Mouse (Mus musculus) midbrain, embryonic 10.5 days (tissue): ENCODE measurements around the gene Zfp410. TPM values are rescaled to one million over a fixed set of nuclear protein-coding genes. Genes with fewer than 3 reads are reported as not detected.

Experiments
- DNase-seq: peaks from one replicate; pipeline ENCODE4 v3.0.0-alpha.2; 2017; ENCODE audit warnings: low spot score
- H3K27ac ChIP-seq: fragments of 300-500 bp; sonication (generic); replicated peaks from 2 replicates; pipeline ENCODE4 v1.5.1; 2016; ENCODE audit warnings: mild to moderate bottlenecking
- H3K27me3 ChIP-seq: fragments of 300-500 bp; sonication (generic); 2 replicates; pipeline ENCODE4 v1.6.1; 2016; ENCODE audit warnings: low read depth, mild to moderate bottlenecking; ENCODE audit not compliant: poor library complexity, severe bottlenecking
- H3K36me3 ChIP-seq: fragments of 300-500 bp; sonication (generic); 2 replicates; pipeline ENCODE4 v1.6.1; 2016; ENCODE audit warnings: mild to moderate bottlenecking, moderate library complexity
- H3K4me1 ChIP-seq: fragments of 300-500 bp; sonication (generic); 2 replicates; pipeline ENCODE4 v1.6.1; 2016
- H3K4me3 ChIP-seq: fragments of 300-500 bp; sonication (generic); 2 replicates; pipeline ENCODE4 v1.5.1; 2016; ENCODE audit warnings: mild to moderate bottlenecking, moderate library complexity
- H3K9me3 ChIP-seq: fragments of 300-500 bp; sonication (generic); replicated peaks from 2 replicates; pipeline ENCODE4 v1.6.1; 2016; ENCODE audit warnings: mild to moderate bottlenecking
- WGBS: fragments of 180-500 bp; shearing (Covaris S2); methylation state at CpG from one replicate; pipeline ENCODE4 v1.1.7; 2016; 5-methylcytosine and 5-hydroxymethylcytosine counted together
- polyA plus RNA-seq: library from polyadenylated mRNA; unstranded; fragments of >200 nt; fragmentation: Nextera tagmentation; extraction: Ambion mirVana; gene quantifications from 2 replicates; pipeline ENCODE4 v1.2.1, GENCODE M21; 2016

The Zfp410 gene
- polyA plus RNA-seq: 119 and 130 TPM in 2 replicates

DNA sequence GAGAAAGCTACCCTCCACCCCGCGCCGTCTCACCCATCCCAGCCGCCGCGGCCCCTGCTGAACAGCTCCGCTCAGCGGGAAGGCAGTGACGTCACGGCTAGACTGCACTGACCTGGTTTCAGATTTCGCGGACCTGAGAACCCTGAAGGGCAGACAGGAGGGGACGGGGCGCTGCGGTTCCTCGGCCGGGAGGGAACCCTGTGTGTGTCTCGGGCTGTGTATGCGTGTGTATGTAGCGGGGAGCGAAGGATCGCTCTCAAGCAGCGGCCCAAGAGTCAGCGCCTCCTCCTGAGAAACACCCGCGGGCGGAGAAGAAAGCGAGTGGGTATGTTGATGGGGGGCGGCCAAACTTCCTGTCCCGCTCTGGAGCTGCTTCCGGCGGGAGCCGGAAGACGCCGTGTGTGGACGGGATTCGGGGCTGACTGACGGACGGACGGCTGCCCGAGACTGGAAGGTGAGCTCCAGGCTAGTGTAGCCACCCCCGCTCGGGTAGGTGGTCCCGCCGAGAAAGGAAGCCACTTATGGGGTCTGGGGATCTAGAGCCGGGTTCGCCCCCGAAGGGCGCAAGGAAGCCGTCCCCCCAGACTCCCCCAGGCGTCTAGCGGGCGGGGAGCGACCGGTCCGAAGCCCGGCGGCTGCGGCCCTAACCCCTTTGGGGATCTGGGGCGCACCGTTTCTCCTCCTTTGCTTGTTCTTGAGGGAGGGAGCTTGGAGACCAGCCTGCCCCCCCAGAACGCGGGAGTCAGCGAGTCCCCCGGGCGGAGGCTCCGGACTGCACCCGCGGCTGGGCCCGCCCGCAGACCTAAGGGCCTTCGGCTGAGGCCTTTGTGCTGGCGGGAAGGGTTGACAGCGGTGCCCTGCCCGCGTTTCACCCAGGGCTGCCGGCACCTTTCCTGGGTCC is at the start of gene Zfp410:
Zfp410 (plus strand) TSS at position 132 of the 901 bp plus-strand sequence.
- H3K4me3 ChIP-seq: peak within 1 kb of the TSS; percentile 99
- H3K27ac ChIP-seq: peak within 1 kb of the TSS; percentile 95
- H3K27me3 ChIP-seq: no peaks in the 10 kb centered on the region
- under 1% methylated on average over 77 of the region's 77 CpGs for WGBS
- DNase-seq: peak; percentile 91
- H3K4me1 ChIP-seq: peaks cover 30% of the 10 kb centered on the region
- H3K36me3 ChIP-seq: 0 out of 2 replicates have a peak, but pooled peaks cover 4% of the 10 kb centered on the region
- no peaks in the 10 kb centered on the region for H3K9me3 ChIP-seq

DNA sequence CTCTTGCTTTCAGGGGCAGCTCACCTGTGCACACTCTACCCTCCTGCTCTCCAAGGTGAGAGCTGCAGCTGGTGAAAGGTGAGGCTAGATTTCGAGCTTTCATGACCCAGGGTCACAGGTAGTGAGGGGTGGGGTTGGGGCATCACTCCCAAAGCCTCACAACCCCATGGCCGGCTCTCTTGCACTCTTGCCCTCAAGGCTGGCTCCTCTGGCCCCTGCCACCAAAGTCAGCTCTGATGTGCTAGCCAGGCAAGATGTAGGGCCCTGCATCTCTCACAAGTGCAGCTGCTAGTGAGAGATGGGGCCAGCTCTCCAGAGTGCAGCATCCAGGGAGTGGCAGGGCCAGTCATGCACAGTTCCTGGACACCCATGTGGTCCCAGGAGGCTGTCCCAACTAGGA is 49.4 kb upstream of the Zfp410 start:
- Histone ChIP-seq H3K27me3 (no peaks in the 10 kb centered on the region), H3K4me3 (no peak overlapping the region), H3K27ac (no peak overlapping the region), H3K9me3 (no peaks in the 10 kb centered on the region), H3K36me3 (no peaks in the 10 kb centered on the region), H3K4me1 (no peaks in the 10 kb centered on the region)
- DNase-seq: no peak
- WGBS: 71% methylated on average over 2 of the region's 2 CpGs

DNA sequence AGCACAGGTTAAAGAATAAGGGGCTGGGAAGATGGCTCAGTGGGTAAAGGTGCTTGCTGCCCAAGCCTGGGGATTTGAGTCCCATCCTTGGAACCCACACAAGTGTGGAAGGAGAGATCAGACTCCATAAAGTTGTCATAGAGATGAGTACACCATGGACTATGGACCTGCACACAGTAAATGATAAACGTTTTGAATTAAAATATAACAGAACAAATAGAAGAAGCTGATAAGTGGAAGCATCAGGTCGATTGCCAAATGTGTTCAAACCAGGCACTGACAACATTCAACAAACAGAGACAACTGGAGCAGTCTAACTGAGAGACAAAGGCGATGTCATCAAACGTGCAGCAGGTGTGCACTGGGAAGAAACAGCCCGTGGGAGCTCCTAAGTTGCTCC is 43.3 kb upstream of the Zfp410 start:
- Histone ChIP-seq H3K27ac (no peak overlapping the region), H3K4me3 (no peak overlapping the region), H3K27me3 (no peaks in the 10 kb centered on the region), H3K36me3 (no peaks in the 10 kb centered on the region), H3K4me1 (peaks cover 13% of the 10 kb centered on the region), H3K9me3 (no peaks in the 10 kb centered on the region)
- DNase-seq: no peak
- WGBS: 82% methylated on average over 5 of the region's 5 CpGs

DNA sequence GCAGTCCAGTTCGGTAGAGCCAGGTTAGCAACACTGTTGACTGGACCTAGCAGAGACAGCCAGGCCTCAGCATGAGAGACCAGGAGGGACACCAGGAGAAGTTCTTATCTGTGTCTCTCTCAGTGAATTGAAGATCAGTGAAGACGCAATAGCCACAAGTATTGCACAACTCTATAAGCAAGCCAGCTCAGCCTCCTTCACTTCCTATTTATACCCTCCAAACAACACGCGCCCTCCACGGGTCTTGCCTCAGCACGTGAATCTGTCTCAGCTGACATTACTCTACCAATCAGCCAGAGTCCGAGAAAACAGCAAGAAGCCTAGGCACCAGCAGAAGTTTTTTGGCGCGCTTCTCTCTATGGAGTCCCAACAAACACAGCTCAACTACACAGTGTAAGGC is 41.4 kb upstream of the Zfp410 start:
- H3K27ac ChIP-seq: no peak overlapping the region
- WGBS: 93% methylated on average over 9 of the region's 9 CpGs
- peaks cover 14% of the 10 kb centered on the region for H3K4me1 ChIP-seq

DNA sequence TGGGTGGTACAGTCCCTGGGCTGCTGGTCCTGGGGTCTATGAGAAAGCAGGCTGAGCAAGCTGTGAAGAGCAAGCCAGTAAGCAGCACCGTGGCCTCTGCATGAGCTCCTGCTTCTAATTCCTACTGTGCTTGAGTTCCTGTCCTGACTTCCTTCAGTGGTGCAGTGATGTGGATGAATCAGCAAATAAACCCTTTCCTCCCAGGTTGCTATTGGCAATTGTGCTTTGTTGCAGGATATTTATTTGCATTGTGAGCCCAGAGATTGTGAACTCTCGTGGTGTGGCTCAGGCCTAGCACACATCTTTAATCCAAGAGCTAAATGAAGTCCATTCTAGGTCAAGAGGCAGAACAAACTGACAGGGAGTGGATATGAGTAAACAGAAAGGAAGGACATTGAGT is 40.4 kb upstream of the Zfp410 start:
- WGBS: 85% methylated on average over 2 of the region's 2 CpGs
- peaks cover 14% of the 10 kb centered on the region for H3K4me1 ChIP-seq
- no peak for DNase-seq
- no peak overlapping the region for H3K4me3 ChIP-seq
- no peaks in the 10 kb centered on the region for H3K36me3 ChIP-seq
- H3K27ac ChIP-seq: no peak overlapping the region
- H3K27me3 ChIP-seq: no peaks in the 10 kb centered on the region
- H3K9me3 ChIP-seq: no peaks in the 10 kb centered on the region

More for the DNA sequence above, 41.4 kb upstream of the Zfp410 start:
- no peaks in the 10 kb centered on the region for H3K27me3 ChIP-seq
- H3K36me3 ChIP-seq: no peaks in the 10 kb centered on the region
- no peaks in the 10 kb centered on the region for H3K9me3 ChIP-seq
- DNase-seq: no peak
- H3K4me3 ChIP-seq: no peak overlapping the region

DNA sequence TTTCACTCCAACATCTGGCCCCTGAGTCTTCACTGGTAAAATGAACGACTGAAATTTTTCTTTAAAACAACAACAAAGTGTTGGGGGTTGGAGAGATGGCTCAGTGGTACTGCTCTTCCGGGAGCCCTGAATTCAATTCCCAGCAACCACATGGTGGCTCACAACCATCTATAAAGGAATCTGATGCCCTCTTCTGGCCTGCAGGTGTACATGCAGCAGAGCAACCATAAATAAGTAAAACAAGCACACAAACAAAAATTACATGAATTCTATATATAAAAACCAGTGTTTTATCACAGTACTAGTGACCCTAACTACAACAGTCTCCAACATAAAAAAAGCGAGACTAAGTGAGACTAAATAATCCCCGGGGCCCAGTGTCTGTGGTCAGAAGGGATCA is 39.9 kb upstream of the Zfp410 start:
- Histone ChIP-seq H3K4me3 (no peak overlapping the region), H3K27me3 (no peaks in the 10 kb centered on the region)
- WGBS: 84% methylated on average over 4 of the region's 4 CpGs

DNA sequence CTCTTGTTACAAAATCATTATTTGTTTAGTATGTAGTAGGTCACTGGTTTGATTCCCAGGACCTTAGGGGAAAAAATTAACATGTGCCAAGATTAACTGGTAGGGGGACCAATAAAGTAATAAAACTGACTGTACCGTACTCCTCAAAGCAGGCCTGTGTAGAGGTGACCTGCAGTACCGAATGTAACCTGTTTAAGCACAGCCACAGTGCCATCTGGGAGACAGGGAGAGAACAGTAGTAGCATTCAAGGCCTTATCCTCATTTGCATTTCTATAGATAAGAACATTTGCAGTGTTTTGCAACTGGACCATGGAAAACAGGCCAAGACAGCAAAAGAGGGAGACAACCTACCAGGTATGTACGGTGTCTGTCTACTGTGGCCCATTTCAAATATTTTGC is 38.8 kb upstream of the Zfp410 start:
- Histone ChIP-seq H3K4me3 (no peak overlapping the region), H3K27me3 (no peaks in the 10 kb centered on the region), H3K27ac (no peak overlapping the region; the same call in 1 of the 2 replicates), H3K4me1 (peaks cover 14% of the 10 kb centered on the region), H3K36me3 (no peaks in the 10 kb centered on the region), H3K9me3 (no peaks in the 10 kb centered on the region)
- no peak for DNase-seq
- WGBS: 73% methylated on average over 3 of the region's 3 CpGs

More for the DNA sequence above, 39.9 kb upstream of the Zfp410 start:
- Histone ChIP-seq H3K27ac (no peak overlapping the region; the same call in 1 of the 2 replicates), H3K9me3 (no peaks in the 10 kb centered on the region), H3K36me3 (no peaks in the 10 kb centered on the region), H3K4me1 (peaks cover 14% of the 10 kb centered on the region)
- DNase-seq: no peak

DNA sequence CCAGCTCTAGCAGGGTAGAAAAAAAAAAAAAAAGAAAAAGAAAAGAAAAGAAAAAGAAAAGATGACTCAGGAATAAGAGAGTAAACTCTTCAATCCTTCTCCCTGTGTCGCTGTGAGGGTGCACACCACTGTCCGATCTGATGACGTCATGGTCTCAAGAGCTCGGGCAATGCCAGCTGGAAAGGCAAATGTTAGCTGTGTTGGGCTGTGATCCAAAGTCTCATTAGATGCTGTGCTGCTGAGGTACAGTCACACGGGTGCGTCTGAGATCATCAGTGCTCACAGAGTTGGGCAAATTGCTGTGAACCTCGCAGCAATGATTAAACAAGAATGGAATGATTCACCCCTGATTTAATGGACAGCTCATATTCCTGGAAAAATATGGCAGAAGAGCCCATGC is 37.8 kb upstream of the Zfp410 start:
- WGBS: 93% methylated on average over 7 of the region's 7 CpGs
- H3K27ac ChIP-seq: no peak overlapping the region
- peaks cover 14% of the 10 kb centered on the region for H3K4me1 ChIP-seq
- no peaks in the 10 kb centered on the region for H3K36me3 ChIP-seq
- no peaks in the 10 kb centered on the region; the same call in 1 of the 2 replicates for H3K9me3 ChIP-seq
- H3K4me3 ChIP-seq: no peak overlapping the region
- H3K27me3 ChIP-seq: no peaks in the 10 kb centered on the region
- DNase-seq: no peak

DNA sequence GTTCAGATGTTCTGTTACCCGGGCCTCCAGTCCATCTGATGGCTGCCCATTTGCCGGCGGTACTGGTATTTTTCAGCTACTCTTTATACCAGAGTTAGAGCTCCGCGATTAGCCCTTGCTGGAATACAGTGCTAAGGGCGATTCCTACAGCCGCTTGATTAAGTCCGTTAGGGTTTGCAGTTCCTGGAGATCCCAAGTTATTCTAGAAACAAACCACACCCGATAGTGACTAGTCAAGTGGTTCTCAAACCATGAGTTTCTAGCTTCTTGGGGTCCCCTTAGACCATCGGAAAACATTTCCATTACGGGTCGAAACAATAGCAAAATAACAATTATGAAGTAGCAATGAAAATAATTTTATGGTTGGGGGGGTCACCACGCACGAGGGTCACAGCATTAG is 32.3 kb upstream of the Zfp410 start:
- H3K9me3 ChIP-seq: no peaks in the 10 kb centered on the region; the same call in 1 of the 2 replicates
- peak overlapping the region; percentile 87; the same call in 1 of the 2 replicates for H3K27ac ChIP-seq
- 75% methylated on average over 14 of the region's 14 CpGs for WGBS
- no peak for DNase-seq
- no peaks in the 10 kb centered on the region for H3K36me3 ChIP-seq
- peak overlapping the region; percentile 60; the same call in 1 of the 2 replicates for H3K4me3 ChIP-seq
- peaks cover 16% of the 10 kb centered on the region for H3K4me1 ChIP-seq
- H3K27me3 ChIP-seq: no peaks in the 10 kb centered on the region

DNA sequence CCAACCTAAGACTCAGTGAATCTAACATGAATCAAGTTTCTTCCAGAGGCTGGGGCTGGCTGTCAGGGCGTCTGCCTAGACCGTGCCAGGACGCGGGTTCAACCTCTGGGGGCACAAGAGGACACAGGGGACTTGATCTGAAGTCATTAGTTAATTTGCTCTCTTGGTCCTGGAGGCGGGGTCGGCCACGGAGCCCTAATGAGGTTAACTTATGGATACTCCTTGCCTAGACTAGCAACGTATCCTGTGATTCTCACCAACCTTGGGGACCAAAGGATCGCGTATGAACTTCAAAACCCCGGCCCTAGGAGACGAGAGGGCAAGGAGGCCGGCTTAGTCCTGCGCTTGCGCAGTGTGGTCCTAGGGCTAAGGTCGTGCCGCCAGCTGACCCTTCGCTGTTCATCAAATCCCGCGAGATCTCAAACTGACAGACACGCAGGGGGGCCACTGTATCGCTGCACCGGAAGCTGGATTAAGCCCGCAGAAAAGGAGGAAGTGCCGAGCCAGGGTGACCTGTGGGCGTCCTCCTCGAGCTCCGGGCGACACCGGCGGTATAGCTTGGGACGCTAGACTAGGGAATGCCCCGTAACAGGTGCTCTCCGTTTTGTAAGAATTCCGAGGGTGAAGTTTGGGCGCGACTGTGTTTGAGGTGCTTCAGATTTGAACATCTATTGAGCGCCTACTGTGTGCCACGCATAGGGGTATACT is 31.6 kb upstream of the Zfp410 start, which contains the start of gene Ptgr2:
Ptgr2 (plus strand) TSS at position 348 of the 708 bp plus-strand sequence.
- WGBS: under 1% methylated on average over 39 of the region's 39 CpGs
- no peaks in the 10 kb centered on the region; the same call in 1 of the 2 replicates for H3K9me3 ChIP-seq
- no peaks in the 10 kb centered on the region for H3K36me3 ChIP-seq
- peak; percentile 96 for DNase-seq
- H3K4me1 ChIP-seq: peaks cover 16% of the 10 kb centered on the region
- H3K27ac ChIP-seq: peak within 1 kb of the TSS; percentile 87
- peak within 1 kb of the TSS; percentile 60 for H3K4me3 ChIP-seq
- H3K27me3 ChIP-seq: no peaks in the 10 kb centered on the region

DNA sequence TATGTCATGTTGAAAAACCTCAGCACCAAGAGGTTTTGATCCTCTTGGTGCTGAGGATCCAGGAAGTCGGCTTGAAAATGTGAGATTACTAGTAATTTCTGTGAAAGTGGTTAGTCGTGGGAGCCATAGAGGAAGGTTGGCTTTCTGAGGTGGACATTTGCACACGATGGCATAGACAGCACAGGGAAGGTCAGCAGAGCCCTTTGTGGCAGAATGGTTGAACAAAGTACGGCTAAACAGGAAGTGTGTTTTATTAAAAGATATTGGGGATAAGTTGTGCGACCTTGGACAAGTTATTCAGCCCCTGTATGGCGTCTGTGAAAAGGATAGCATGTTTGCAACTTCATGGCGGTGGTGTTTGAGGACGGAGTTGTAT is 31.1 kb upstream of the Zfp410 start:
- Histone ChIP-seq H3K27ac (peak overlapping the region; percentile 87), H3K4me3 (peak overlapping the region; percentile 60), H3K4me1 (peaks cover 16% of the 10 kb centered on the region), H3K36me3 (no peaks in the 10 kb centered on the region), H3K27me3 (no peaks in the 10 kb centered on the region), H3K9me3 (no peaks in the 10 kb centered on the region; the same call in 1 of the 2 replicates)
- DNase-seq: no peak
- whole genome bisulfite sequencing: 43% methylated on average over 8 of the region's 8 CpGs

DNA sequence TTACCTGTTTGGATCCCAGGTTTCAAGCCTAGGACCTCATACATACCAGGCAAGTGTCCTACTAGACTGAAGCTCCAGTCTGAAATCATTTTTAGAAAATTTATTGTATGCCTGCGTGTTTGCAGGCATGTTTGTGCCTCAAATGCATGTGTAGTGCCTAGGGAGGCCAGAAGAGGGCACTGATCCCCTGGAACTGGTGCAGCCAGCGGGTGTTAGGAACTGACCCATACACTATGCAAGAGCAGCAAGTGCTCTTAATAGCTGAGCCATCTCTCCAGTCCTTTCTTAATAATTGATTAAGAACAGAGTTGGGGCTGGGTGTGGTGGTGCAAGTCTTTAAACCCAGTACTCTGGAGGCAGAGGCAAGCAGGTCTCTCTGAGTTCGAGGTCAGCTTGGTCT is 28.2 kb upstream of the Zfp410 start:
- WGBS: 50% methylated on average over 3 of the region's 3 CpGs
- peak; percentile 35 for DNase-seq
- no peaks in the 10 kb centered on the region for H3K27me3 ChIP-seq
- no peaks in the 10 kb centered on the region for H3K9me3 ChIP-seq
- H3K36me3 ChIP-seq: peaks cover 9% of the 10 kb centered on the region
- H3K4me3 ChIP-seq: no peak overlapping the region
- H3K4me1 ChIP-seq: peaks cover 16% of the 10 kb centered on the region
- H3K27ac ChIP-seq: no peak overlapping the region
